Mouse (Mus musculus): Measurements from ENCODE around the gene Fam107a. TPM values are rescaled to one million over a fixed set of nuclear protein-coding genes. Genes with fewer than 3 reads are reported as not detected.
"Not testable (repeated sequence)": the region's sequence is repeated elsewhere in the genome, so short reads cannot be mapped to it uniquely, and the experiment has no call there.

Gene Fam107a
- total RNA-seq, 2 experiments from 2014 or later = 2.1 to 6.1 TPM

GRCm38 (mm10) chr14:8316366-8317193 lies 1.2 kb downstream of the Fam107a start:
- no peak for DNase-seq

- DNase-seq = no peak
These were observed 2.7 kb downstream of the Fam107a start for GRCm38 (mm10) chr14:8315169-8315568.

GRCm38 (mm10) chr14:8314536-8314935 lies 3.3 kb downstream of the Fam107a start:
- DNase-seq = peak; percentile 21 to 42

GRCm38 (mm10) chr14:8313877-8314276 lies 3.9 kb downstream of the Fam107a start:
- DNase-seq = no peak

GRCm38 (mm10) chr14:8309621-8310141 lies 8.1 kb downstream of the Fam107a start:
- DNase-seq = no peak

GRCm38 (mm10) chr14:8308650-8309049 lies 9.2 kb downstream of the Fam107a start:
- DNase-seq = no peak

GRCm38 (mm10) chr14:8306884-8307283 lies 10.9 kb downstream of the Fam107a start:
- no peak for DNase-seq

GRCm38 (mm10) chr14:8305014-8305413 lies 12.8 kb downstream of the Fam107a start:
- DNase-seq = no peak

GRCm38 (mm10) chr14:8304082-8304481 lies 13.7 kb downstream of the Fam107a start:
- peak in 1 of 2 experiments; percentile 36 for DNase-seq

- DNase-seq = no peak
These were observed 15.1 kb downstream of the Fam107a start for GRCm38 (mm10) chr14:8302687-8303086.

- peak; percentile 70 to 73 for DNase-seq
These were observed 17.5 kb downstream of the Fam107a start for GRCm38 (mm10) chr14:8300281-8300680.

- peak in 1 of 2 experiments; percentile 32 for DNase-seq
These were observed 19.9 kb downstream of the Fam107a start for GRCm38 (mm10) chr14:8297889-8298293.

- DNase-seq = no peak
These were observed 23.6 kb downstream of the Fam107a start for GRCm38 (mm10) chr14:8294257-8294656.

GRCm38 (mm10) chr14:8286595-8286994 lies 31.2 kb downstream of the Fam107a start:
- not testable (repeated sequence) for DNase-seq

GRCm38 (mm10) chr14:8283784-8284183 lies 34.0 kb downstream of the Fam107a start:
- DNase-seq = no peak

GRCm38 (mm10) chr14:8271281-8271680 lies 46.5 kb downstream of the Fam107a start:
- DNase-seq = peak; percentile 43 to 60

- DNase-seq = no peak
These were observed 53.4 kb downstream of the Fam107a start for GRCm38 (mm10) chr14:8264378-8264777.

GRCm38 (mm10) chr14:8262242-8262641 lies 55.6 kb downstream of the Fam107a start:
- no peak for DNase-seq

GRCm38 (mm10) chr14:8260214-8260613 lies 57.6 kb downstream of the Fam107a start:
- no peak for DNase-seq

GRCm38 (mm10) chr14:8259166-8259565 lies 58.7 kb downstream of the Fam107a start, which contains the start of gene Acox2:
Gene Acox2, minus strand, starts transcription at chr14:8259353.
- no peak for DNase-seq

GRCm38 (mm10) chr14:8258752-8259151 lies 59.1 kb downstream of the Fam107a start:
- DNase-seq = peak in 1 of 2 experiments; percentile 23

- DNase-seq = peak; percentile 16 to 55
These were observed 59.5 kb downstream of the Fam107a start for GRCm38 (mm10) chr14:8258335-8258627.

GRCm38 (mm10) chr14:8257521-8258334 lies 60.1 kb downstream of the Fam107a start:
- no peak for DNase-seq

Measured in adrenal gland, postnatal 36 days (tissue).